Mouse (Mus musculus) mouse trophoblast stem cell (cell line): ENCODE results near the gene Pum2.
"Not testable (repeated sequence)": the region's sequence is repeated elsewhere in the genome, so short reads cannot be mapped to it uniquely, and the experiment has no call there.

Source experiments
- in situ Hi-C, 2 experiments: fragments of 300-500 bp; cut with MseI, MboI; formaldehyde crosslinking; loops; 2 replicates in 1 of 2; 3 replicates in 1 of 2; pipeline ENCODE4 v1.15.1; 2025

Gene Pum2

GRCm38 (mm10) chr12:8669421-8669820 is 4.5 kb upstream of the Pum2 start:
- in situ Hi-C loops, result no loop called here

DNA sequence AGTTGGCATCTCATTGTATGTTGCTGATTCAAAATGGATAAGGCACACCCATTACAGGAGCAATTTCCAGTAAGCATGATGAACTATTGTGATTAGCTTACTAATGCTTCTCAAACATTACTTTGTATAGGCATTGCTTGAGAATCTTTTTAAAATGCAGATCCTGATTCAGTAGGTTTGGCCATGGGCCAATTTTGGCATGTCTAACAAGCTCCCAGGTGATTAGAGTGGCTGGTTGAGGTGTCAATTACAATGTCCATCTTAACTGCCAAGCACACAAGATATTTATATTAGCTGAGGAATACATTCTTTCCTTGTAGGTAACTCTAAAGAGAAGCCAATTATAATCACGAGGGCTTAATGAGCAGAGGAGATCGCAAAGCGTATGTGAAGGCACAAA is 4.1 kb upstream of the Pum2 start:
- in situ Hi-C loops, result no loop called here

DNA sequence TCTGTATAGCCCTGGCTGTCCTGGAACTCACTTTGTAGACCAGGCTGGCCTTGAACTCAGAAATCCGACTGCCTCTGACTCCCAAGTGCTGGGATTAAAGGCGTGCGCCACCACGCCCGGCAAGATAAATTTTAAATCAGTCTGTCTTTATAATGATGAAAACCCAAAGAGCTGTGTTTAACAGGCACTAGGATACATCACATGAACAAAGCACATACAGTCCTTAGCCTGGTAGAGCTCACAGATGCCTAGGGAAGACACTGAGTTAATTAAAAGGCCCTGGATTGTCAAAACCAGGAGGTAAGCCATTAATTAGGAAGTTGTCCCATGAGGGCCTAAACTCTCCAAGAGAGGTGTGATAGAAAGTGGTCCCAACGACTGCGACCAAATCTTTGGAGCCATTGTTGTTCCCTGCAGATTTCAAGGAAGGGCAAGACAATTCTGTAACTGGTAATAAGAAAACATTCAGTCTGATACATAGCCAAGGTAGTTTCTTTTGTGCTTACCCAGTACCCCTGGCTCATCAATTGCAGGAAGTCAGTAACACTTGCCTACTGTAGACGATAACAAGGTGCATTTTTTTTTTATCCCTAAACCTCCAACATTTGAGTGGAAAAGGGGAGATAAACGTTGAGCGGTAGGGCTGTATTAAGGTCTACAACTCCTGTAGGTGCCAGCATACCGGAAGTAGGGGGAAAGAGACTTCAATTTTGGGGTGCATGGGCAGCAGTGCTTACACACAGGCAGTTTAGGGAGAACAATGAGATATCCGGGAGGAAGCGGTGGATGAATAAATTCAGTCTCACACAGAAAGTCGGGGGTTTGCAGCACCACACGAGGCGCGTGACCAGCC is 587 bp upstream of the Pum2 start:
- in situ Hi-C loops, result no loop called here

DNA sequence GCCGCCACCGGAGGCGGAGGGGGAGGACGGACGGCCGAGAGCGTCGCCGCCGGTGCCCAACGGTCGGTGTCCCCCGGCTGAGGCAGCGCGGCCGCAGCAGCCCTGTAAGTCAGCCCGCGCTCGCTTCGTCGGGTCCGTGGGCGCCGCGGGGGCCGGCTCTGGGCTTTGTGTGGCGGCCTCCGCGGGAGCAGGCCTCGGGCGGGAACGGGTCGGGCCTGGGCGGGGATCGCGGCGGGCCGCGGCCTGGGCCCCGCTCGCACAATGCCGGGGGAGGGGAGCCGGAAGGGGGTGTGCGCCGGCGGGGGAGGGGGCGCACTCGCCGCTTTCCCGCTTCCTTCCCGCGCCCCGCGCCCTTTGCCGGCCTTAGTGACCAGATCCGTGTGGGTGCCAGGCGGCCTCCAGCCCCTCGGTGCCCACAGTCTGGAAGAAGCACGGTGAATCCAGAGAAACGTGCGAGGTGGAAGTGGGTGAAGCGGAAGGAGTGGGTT is 487 bp downstream of the Pum2 start:
- in situ Hi-C loops, result no loop called here

- in situ Hi-C loops, result no loop called here
Measured at GRCm38 (mm10) chr12:8674891-8675341, 982 bp downstream of the Pum2 start.

DNA sequence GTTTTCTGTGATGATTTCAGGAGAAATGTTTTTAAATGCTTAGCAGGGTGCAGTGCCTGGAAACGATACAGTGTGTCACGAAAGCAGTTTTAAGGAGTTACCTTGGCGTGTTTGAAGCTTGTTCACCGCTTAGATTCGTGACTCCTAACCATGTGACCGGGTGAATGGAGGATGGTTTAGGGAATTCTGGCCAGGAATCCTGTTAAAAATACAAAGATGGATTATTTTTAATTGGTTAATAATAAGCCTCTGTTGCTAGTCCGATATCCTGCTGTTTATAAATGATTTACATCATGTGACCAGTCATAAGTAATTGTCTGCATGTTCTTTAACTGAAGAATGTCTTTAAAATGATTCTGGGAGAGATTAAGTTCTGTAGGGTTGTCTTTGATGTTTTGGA is 1.4 kb downstream of the Pum2 start:
- in situ Hi-C loops, result no loop called here

DNA sequence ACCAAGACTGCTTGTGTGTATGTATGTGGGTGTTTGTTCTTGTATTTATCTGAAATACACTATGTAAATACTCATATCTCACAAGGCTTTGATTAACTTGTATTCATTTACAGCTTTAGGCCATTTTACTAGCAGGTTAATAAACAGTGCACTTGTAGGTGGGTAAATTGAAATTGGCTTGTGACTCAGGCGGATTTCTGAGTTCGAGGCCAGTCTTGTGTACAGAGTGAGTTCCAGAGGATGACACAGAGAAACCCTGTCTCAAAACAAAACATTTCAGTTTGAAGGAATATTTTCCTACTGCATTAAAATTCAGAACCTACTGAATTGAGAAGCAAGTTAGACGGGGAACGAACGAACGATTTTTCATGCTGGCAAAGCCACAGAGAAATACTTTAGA is 2.4 kb downstream of the Pum2 start:
- in situ Hi-C loops, result no loop called here

DNA sequence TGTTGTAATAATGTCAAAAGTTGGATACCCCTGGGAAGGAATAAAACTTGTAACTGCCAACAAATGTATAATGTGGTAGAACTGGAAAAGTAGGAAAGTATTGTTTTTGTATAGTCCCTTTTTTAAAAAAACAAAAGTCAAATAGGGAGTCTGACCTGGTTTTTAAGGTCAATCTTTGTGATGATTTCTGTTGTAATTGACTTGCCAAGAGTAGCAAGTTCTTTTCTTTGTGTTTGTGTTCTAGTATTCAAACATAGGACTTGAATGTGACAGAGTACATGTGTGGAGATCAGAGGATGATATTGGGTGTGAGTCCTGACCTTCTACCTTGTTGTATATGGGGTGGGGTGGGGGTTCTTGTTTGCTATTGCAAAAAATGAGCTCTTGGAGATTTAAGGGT is 4.0 kb downstream of the Pum2 start:
- in situ Hi-C loops, result no loop called here

DNA sequence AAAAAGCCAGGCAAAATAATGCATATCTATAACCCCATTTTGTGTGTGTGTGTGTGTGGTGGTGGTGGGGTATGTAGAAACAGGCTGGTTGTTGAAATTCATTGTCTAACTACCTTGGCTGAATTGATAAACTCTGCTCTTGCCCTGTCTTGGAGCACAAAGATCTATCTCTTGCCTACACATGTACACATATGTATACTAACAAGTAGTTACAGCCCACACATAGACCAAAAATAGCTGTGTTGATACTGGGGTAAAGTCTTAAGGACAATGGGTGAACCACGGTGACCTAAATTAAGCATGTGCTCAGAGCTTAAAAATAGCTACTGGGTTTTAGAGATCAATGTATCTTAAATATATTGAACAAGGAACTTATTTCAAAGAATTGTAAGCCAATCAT is 10.3 kb downstream of the Pum2 start:
- in situ Hi-C loops, result no loop called here

- in situ Hi-C loops, result no loop called here
Measured at GRCm38 (mm10) chr12:8685036-8685435, 11.1 kb downstream of the Pum2 start.

DNA sequence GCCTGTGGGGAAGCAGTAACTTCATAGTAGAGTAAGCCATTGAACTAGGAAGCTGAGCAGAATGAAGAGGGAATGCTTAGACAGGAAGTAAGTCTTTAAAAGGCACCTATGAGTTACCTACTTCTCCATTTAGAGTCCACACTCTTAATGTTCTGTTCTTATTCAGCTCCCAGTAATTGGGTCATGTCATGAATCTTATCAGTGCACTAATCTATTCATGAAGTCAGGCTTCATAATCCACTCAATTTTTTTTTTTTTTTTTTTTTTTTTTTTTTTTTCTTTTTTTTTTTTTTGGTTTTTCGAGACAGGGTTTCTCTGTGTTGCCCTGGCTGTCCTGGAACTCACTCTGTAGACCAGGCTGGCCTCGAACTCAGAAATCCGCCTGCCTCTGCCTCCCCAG is 15.9 kb downstream of the Pum2 start:
- in situ Hi-C loops, result not testable (repeated sequence)

DNA sequence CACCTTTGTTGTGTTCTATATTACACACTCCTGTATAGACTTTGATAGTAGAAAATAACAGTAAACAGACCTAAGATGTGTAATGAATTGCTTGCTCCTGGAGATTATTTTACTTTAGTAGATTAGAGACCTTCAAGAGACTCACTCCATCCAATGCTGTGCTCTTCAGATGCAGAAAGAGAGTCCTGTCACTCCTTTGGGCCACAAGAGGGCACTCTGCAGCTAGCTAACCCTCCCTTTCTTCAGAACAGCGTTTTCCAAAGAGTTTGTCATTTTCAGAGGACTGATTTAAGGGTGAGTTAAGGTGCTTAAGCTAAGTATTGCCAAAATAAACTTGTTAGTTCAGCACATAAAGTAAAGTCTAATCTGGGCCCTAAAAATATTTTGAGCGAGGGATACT is 25.0 kb downstream of the Pum2 start:
- in situ Hi-C loops, result no loop called here

GRCm38 (mm10) chr12:8703988-8704387 is 30.1 kb downstream of the Pum2 start:
- in situ Hi-C loops, result no loop called here

DNA sequence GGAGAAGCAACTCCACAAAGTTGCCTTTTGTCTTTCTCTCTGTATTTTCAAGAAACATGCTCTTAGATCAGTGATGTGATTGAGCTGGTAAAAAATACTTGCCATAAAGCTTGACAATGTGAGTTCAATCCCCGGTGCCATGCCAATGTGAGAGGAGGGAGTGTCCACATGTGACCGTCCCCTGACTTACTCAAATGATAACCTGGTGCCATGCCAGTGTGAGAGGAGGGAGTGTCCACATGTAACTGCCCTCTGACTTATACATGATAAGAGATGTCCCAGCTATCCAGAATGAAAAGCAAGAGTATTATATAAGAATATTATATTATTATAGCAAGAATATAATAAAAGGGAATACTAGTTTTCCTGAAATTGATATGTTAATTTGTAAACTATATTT is 34.9 kb downstream of the Pum2 start:
- in situ Hi-C loops, result no loop called here

DNA sequence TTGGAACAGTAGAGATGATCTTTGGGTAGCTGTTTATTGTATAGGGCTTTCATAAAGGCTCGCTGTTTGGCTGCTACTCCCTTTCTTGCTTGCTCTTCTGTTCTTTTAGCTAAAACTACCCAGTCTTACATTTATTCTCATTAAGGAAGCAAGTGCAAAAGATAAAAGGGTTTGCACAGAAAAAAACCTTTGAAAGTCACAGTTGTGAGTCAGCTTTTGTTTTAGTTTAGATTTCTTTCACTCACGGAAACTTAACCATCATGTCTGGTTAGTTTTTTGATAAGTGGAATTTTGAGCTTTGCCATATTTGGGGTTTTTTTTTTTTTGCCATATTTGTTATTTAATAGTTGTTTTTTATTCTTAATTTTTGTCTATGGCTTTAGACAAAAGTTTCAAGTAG is 38.7 kb downstream of the Pum2 start:
- in situ Hi-C loops, result no loop called here

GRCm38 (mm10) chr12:8716093-8716492 is 42.2 kb downstream of the Pum2 start:
- in situ Hi-C loops, result no loop called here

GRCm38 (mm10) chr12:8726890-8727289 is 53.0 kb downstream of the Pum2 start:
- in situ Hi-C loops, result no loop called here

GRCm38 (mm10) chr12:8728739-8729138 is 54.8 kb downstream of the Pum2 start:
- in situ Hi-C loops, result no loop called here

- in situ Hi-C loops, result no loop called here
Measured at GRCm38 (mm10) chr12:8753654-8754053, 79.7 kb downstream of the Pum2 start.

DNA sequence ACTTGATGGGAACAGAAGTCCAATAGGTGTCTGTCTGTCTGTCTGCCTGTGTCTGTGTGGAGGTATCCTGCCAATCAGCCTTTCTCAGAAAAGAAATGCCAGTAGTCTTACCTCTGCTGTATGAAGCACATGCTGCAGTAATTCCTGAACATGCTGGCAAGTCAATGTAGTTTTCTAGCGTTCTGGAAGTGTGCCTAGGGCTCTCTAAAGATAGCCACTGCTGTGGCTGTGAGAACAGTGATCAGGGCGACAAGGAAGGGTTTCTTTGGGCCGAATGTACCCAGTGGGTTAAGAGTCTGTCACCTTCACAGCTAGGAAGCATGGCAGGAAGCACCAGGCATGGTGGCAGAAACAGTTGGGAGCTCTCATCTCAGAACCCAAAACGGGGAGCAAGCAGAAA is 80.2 kb downstream of the Pum2 start:
- in situ Hi-C loops, result no loop called here

- in situ Hi-C loops, result no loop called here
Measured at GRCm38 (mm10) chr12:8758029-8758428, 84.1 kb downstream of the Pum2 start.

GRCm38 (mm10) chr12:8759115-8759514 is 85.2 kb downstream of the Pum2 start:
- in situ Hi-C loops, result no loop called here

DNA sequence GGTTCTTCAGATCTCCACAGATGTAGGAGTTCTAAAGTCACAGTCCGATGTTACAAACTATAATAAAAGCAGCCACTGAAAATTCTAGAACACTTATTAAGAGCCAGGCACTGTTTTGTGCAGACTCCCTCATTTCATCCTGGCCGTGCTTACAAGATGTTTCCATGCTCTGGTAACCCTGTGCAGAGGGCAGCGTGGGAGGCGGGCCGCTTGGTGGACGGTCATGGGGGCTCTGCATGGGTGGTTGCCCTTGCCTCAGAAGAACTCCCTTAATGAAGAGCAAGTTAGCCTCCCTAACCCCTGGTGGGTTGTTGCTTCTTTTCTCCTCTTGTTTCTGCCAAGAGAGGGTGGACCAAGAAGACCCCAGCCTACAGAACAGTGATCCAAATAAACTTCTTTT is 85.8 kb downstream of the Pum2 start:
- in situ Hi-C loops, result loop anchor here in 1 of 2 experiments (10.0 kb wide), 2 partner anchors 125 to 245 kb away; no protein-coding TSS in a partner anchor
